Mouse (Mus musculus) CH12.LX (cell line): Measurements from ENCODE around the gene Cep57l1.

Experiments used
- EP300 ChIP-seq: IDR thresholded peaks from 2 replicates; pipeline ENCODE4 v1.6.1; 2011; ENCODE audit warnings: low read length, improper control_type of control experiment
- NELFE ChIP-seq: IDR thresholded peaks from 2 replicates; pipeline ENCODE4 v1.6.1; 2011; ENCODE audit warnings: low read depth, low read length, improper control_type of control experiment
- POLR2A ChIP-seq: IDR thresholded peaks from 2 replicates; pipeline ENCODE4 v1.6.1; 2011; ENCODE audit warnings: low read depth, mild to moderate bottlenecking, improper control_type of control experiment, low read length
- ZMIZ1 ChIP-seq: IDR thresholded peaks from 2 replicates; pipeline ENCODE4 v1.6.1; 2012; ENCODE audit warnings: low read depth, mild to moderate bottlenecking, inconsistent platforms, low read length, improper control_type of control experiment

DNA sequence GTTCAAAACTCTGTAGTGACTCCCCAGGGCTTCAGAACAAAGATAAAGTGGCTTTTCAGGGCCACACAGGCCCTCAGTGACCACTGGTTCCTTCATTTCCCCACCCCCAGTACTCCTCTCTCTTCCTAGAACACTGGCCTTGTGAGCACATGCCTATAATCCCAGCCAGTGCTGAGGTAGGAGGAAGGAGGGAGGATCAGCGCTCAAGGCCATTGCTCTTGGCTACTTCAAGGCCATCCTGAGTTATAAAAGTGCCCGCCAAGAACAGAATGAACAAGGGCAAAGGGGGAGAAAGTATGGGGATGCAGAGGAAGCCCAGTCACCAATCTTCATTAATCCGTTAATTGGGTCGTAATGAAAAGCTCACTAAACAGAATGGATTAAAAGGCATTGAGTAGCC lies 44.1 kb downstream of the Cep57l1 start:
- TF ChIP-seq POLR2A: no peak
- TF ChIP-seq NELFE: no peak
- no peak for TF ChIP-seq ZMIZ1
- TF ChIP-seq EP300: no peak
